ENCODE assay signal across 18 mouse cellular contexts in the genomic region with DNA sequence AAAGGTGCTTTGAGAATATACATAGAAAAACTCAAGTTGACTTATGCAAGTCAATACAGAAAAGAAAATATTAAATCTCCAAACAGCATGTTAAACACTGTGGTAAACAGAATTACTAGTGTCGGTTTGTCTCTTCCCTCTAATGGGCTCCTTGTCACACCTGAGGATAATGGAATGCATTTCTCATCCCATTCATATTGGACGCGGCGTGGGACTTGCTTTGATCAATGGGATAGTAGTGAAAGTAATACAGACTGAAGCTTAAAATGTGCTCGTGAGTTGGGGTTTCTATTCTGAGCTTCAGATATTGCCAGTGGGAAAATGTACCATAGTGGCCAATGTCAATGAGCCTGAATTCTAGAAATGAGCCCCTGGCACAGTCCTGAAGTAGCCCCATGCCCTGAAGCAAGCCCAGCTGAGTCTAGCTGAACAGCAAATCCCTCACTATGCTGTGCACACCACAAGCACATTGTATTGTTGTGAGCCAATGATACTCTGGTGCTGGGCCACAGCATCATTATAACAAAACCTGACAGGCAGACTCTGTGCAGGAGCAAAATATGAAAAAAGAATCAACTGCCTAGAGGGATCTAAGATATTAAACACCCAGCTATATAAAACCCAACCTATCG.
"Had no signal": no experiment of that assay in that cellular context is flagged by ENCODE, and none has a peak within 500 bp of the region (broad histone marks: within the 10 kb centered on the region; RNA-seq: fewer than 3 reads in every experiment).

No protein-coding gene starts in this region.

- DNase-seq: kidney, adult 2 months; kidney, postnatal 25 days; layer of hippocampus, adult 9-11 months; liver; liver, embryonic 13.5 days; lung, adult 2 months; lung, postnatal 14 days; lung, postnatal 4 days; thymus, adult 2 months; thymus, postnatal 14 days; thymus, postnatal 4 days had no signal

- H3K4me1 ChIP-seq: limb, embryonic 10.5 days; limb, embryonic 13.5 days; liver, embryonic 13.5 days had no signal

- H3K36me3 ChIP-seq: limb, embryonic 10.5 days; limb, embryonic 13.5 days; liver, embryonic 13.5 days; neural tube, embryonic 12.5 days; neural tube, embryonic 15.5 days had no signal

- H3K4me3 ChIP-seq: layer of hippocampus, adult 2 months; limb, embryonic 10.5 days; limb, embryonic 13.5 days; liver, embryonic 13.5 days; neural tube, embryonic 12.5 days; neural tube, embryonic 15.5 days had no signal

- H3K9ac ChIP-seq: limb, embryonic 13.5 days; liver, embryonic 13.5 days; neural tube, embryonic 12.5 days; neural tube, embryonic 15.5 days had no signal

- H3K9me3 ChIP-seq: limb, embryonic 10.5 days; limb, embryonic 13.5 days; liver, embryonic 13.5 days; neural tube, embryonic 12.5 days; neural tube, embryonic 15.5 days had no signal

- H3K4me2 ChIP-seq: limb, embryonic 13.5 days; liver, embryonic 13.5 days; neural tube, embryonic 12.5 days; neural tube, embryonic 15.5 days had no signal

- H3K27ac ChIP-seq: kidney, postnatal 0 days; layer of hippocampus, adult 2 months; limb, embryonic 10.5 days; limb, embryonic 13.5 days; liver, embryonic 13.5 days; neural tube, embryonic 12.5 days; neural tube, embryonic 15.5 days; stomach, postnatal 0 days had no signal

- H3K27me3 ChIP-seq: limb, embryonic 13.5 days; liver, embryonic 13.5 days; neural tube, embryonic 12.5 days; neural tube, embryonic 15.5 days had no signal
